ENCODE assay signal across 1 mouse cellular context in genomic region chr13:94097667-94098066, GRCm38 (mm10).
A peak's percentile ranks its signal among the peaks of the same experiment; 100 is the strongest.
TF ChIP-seq lines count a peak whose summit lies in the region.

No protein-coding gene starts in this region.

TF ChIP-seq in MEL, 35 proteins besides CTCF, POLR2A, EP300 and RAD21:
- TF ChIP-seq ETS1 (IDR thresholded peaks at IDR 0.05; ENCODE audit: low read depth, low read length), result peak; percentile 51; the same call in 1 of the 2 replicates
- no peak for TF ChIP-seq NELFE (IDR thresholded peaks at IDR 0.05; ENCODE audit: low read depth, low read length)
- TF ChIP-seq SIN3A (IDR thresholded peaks at IDR 0.05; ENCODE audit: low read length), result peak; percentile 46
- TF ChIP-seq MYB (IDR thresholded peaks at IDR 0.05; ENCODE audit: low read depth, low read length), result peak; percentile 80
